Mouse (Mus musculus) testis, adult 10 weeks (tissue): ENCODE results near the gene Prpf38a. TPM values are rescaled to one million over a fixed set of nuclear protein-coding genes. Genes with fewer than 3 reads are reported as not detected.

Experiments
- polyA plus RNA-seq: library from polyadenylated mRNA; stranded (reverse); fragments of 350-450 nt; fragmentation: Illumina TruSeq; extraction: RNeasy Lipid Tissue Mini Kit (QIAGEN cat#74804); gene quantifications from one replicate; pipeline ENCODE4 v1.2.3, GENCODE M21; 2014; ENCODE audit warnings: low read depth, low replicate concordance

Prpf38a gene
- 71.0 TPM for polyA plus RNA-seq

DNA sequence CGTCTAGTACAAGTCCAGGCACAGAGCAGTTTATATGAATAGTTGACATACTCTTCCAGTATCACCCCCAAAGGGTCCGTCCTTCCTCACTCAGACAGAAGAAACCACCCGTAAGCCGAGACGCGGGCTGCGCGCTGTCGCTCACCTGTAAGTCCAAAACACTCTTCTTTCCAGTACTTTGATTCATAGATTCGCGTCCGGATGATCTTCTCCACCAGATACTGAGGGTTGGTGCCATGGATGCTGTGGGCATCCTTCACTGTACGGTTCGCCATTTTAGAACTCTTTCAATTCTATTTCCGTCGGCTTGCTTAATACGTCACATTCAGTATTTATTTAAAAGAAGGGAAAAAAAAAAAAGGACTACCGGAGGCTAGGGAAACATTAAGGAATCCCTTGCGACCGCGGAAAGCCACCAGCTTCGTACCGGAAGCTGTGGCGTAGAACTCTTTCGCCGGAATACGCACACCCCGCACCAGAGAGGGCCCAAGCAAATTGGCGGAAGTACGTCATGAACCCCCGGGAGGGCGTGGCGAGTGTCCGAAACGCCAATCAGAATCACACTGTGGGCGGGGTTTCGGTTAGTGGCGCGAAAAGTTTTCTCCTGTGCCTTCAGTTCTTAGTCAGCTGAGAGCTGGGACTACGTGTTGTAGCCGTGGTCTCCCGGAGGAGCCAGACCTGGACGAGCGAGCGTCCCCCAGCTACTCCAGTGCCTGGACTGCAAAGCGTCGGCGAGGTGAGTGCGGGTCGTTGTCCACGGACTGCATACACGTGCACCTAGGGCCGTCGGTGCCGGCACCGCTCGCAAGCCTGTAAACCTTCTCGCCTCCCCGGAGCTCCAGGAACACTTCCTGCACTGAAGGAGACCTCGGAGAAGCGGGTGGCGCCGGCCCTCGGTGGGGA is at the start of gene Prpf38a, which contains the start of gene Orc1:
Gene Prpf38a, minus strand, starts transcription at position 497 of the 903 bp plus-strand sequence.
Gene Orc1, plus strand, starts transcription at position 584 of the 903 bp plus-strand sequence.

GRCm38 (mm10) chr4:108619587-108620341 is 40.6 kb upstream of the Prpf38a start, which contains the start of gene Cc2d1b:
Gene Cc2d1b (plus strand): TSS chr4:108619940.

Other genes with a start within 250 kb of the Prpf38a start
- not detected for gene Shisal2a, start 196.0 kb downstream of the Prpf38a start, polyA plus RNA-seq
- 0.32 TPM for gene Gpx7, start 172.4 kb downstream of the Prpf38a start, polyA plus RNA-seq
- 92.5 TPM for gene Tut4, start 119.9 kb downstream of the Prpf38a start, polyA plus RNA-seq
- 7.9 TPM for gene Orc1, start 87 bp upstream of the Prpf38a start, polyA plus RNA-seq
- gene Cc2d1b, start 40.6 kb upstream of the Prpf38a start, polyA plus RNA-seq = 65.0 TPM
- 0.55 TPM for gene 3110021N24Rik, start 140.3 kb upstream of the Prpf38a start, polyA plus RNA-seq
- 12.4 TPM for gene Zfyve9, start 201.5 kb upstream of the Prpf38a start, polyA plus RNA-seq